Mouse (Mus musculus): Measurements from ENCODE around the gene Lipc.

The Lipc gene

GRCm38 (mm10) chr9:70952126-70952525, at the start of gene Lipc:
Lipc (minus strand) TSS chr9:70952226.
- TF ChIP-seq NANOG (IDR thresholded peaks at IDR 0.05; ENCODE audit: borderline replicate concordance, low read length): no peak
- Histone ChIP-seq H3K27me3 (ENCODE audit: insufficient read depth, low read length) (no peaks in the 10 kb centered on the region), H3K4me3 (replicated peaks; ENCODE audit: low read length) (no peak within 1 kb of the TSS), H3K4me1 (replicated peaks; ENCODE audit: low read depth, low read length) (no peaks in the 10 kb centered on the region), H3K9me3 (ENCODE audit: low read length) (no peaks in the 10 kb centered on the region), H3K36me3 (ENCODE audit: insufficient read depth, low read length) (no peaks in the 10 kb centered on the region)

- no peak for TF ChIP-seq POU5F1 (IDR thresholded peaks at IDR 0.05; ENCODE audit: borderline replicate concordance, low read length)
- no peak for TF ChIP-seq NANOG (IDR thresholded peaks at IDR 0.05; ENCODE audit: borderline replicate concordance, low read length)
- no peak for TF ChIP-seq CTCF (conservative IDR thresholded peaks at IDR 0.05; ENCODE audit: low read length)
- no peaks in the 10 kb centered on the region for H3K9me3 ChIP-seq (ENCODE audit: low read length)
- no peaks in the 10 kb centered on the region for H3K36me3 ChIP-seq (ENCODE audit: insufficient read depth, low read length)
- H3K27me3 ChIP-seq (ENCODE audit: insufficient read depth, low read length): no peaks in the 10 kb centered on the region
- no peak overlapping the region for H3K4me3 ChIP-seq (replicated peaks; ENCODE audit: low read length)
- H3K4me1 ChIP-seq (replicated peaks; ENCODE audit: low read depth, low read length): no peaks in the 10 kb centered on the region
Observed at GRCm38 (mm10) chr9:70999161-70999560, 47.1 kb upstream of the Lipc start.

GRCm38 (mm10) chr9:70998719-70999118, 46.7 kb upstream of the Lipc start:
- Histone ChIP-seq H3K4me1 (replicated peaks; ENCODE audit: low read depth, low read length) (no peaks in the 10 kb centered on the region), H3K27me3 (ENCODE audit: insufficient read depth, low read length) (no peaks in the 10 kb centered on the region), H3K4me3 (replicated peaks; ENCODE audit: low read length) (no peak overlapping the region), H3K36me3 (ENCODE audit: insufficient read depth, low read length) (no peaks in the 10 kb centered on the region), H3K9me3 (ENCODE audit: low read length) (no peaks in the 10 kb centered on the region)
- TF ChIP-seq NANOG (IDR thresholded peaks at IDR 0.05; ENCODE audit: borderline replicate concordance, low read length): no peak
- no peak for TF ChIP-seq POU5F1 (IDR thresholded peaks at IDR 0.05; ENCODE audit: borderline replicate concordance, low read length)
- TF ChIP-seq CTCF (conservative IDR thresholded peaks at IDR 0.05; ENCODE audit: low read length): no peak

GRCm38 (mm10) chr9:70993326-70993725, 41.3 kb upstream of the Lipc start:
- Histone ChIP-seq H3K4me3 (replicated peaks; ENCODE audit: low read length) (no peak overlapping the region), H3K36me3 (ENCODE audit: insufficient read depth, low read length) (no peaks in the 10 kb centered on the region), H3K27me3 (ENCODE audit: insufficient read depth, low read length) (no peaks in the 10 kb centered on the region; the same call in 1 of the 2 replicates), H3K9me3 (ENCODE audit: low read length) (no peaks in the 10 kb centered on the region), H3K4me1 (replicated peaks; ENCODE audit: low read depth, low read length) (no peaks in the 10 kb centered on the region)
- no peak for TF ChIP-seq POU5F1 (IDR thresholded peaks at IDR 0.05; ENCODE audit: borderline replicate concordance, low read length)

GRCm38 (mm10) chr9:70991401-70991800, 39.4 kb upstream of the Lipc start:
- H3K4me1 ChIP-seq (replicated peaks; ENCODE audit: low read depth, low read length): no peaks in the 10 kb centered on the region
- peaks cover 7% of the 10 kb centered on the region; the same call in 1 of the 2 replicates for H3K9me3 ChIP-seq (ENCODE audit: low read length)
- no peak overlapping the region for H3K4me3 ChIP-seq (replicated peaks; ENCODE audit: low read length)
- H3K27me3 ChIP-seq (ENCODE audit: insufficient read depth, low read length): peaks cover 5% of the 10 kb centered on the region
- no peaks in the 10 kb centered on the region for H3K36me3 ChIP-seq (ENCODE audit: insufficient read depth, low read length)
- TF ChIP-seq NANOG (IDR thresholded peaks at IDR 0.05; ENCODE audit: borderline replicate concordance, low read length): no peak
- TF ChIP-seq CTCF (conservative IDR thresholded peaks at IDR 0.05; ENCODE audit: low read length): no peak
- TF ChIP-seq POU5F1 (IDR thresholded peaks at IDR 0.05; ENCODE audit: borderline replicate concordance, low read length): no peak

GRCm38 (mm10) chr9:70987210-70987609, 35.2 kb upstream of the Lipc start:
- Histone ChIP-seq H3K4me3 (replicated peaks; ENCODE audit: low read length) (no peak overlapping the region), H3K9me3 (ENCODE audit: low read length) (peaks cover 12% of the 10 kb centered on the region), H3K27me3 (ENCODE audit: insufficient read depth, low read length) (peaks cover 5% of the 10 kb centered on the region), H3K36me3 (ENCODE audit: insufficient read depth, low read length) (no peaks in the 10 kb centered on the region), H3K4me1 (replicated peaks; ENCODE audit: low read depth, low read length) (no peaks in the 10 kb centered on the region)
- TF ChIP-seq POU5F1 (IDR thresholded peaks at IDR 0.05; ENCODE audit: borderline replicate concordance, low read length) (no peak), NANOG (IDR thresholded peaks at IDR 0.05; ENCODE audit: borderline replicate concordance, low read length) (no peak), CTCF (conservative IDR thresholded peaks at IDR 0.05; ENCODE audit: low read length) (no peak)

GRCm38 (mm10) chr9:70982991-70983480, 31.0 kb upstream of the Lipc start:
- no peaks in the 10 kb centered on the region for H3K36me3 ChIP-seq (ENCODE audit: insufficient read depth, low read length)
- H3K4me1 ChIP-seq (replicated peaks; ENCODE audit: low read depth, low read length): no peaks in the 10 kb centered on the region
- peaks cover 12% of the 10 kb centered on the region for H3K9me3 ChIP-seq (ENCODE audit: low read length)
- peaks cover 5% of the 10 kb centered on the region for H3K27me3 ChIP-seq (ENCODE audit: insufficient read depth, low read length)
- H3K4me3 ChIP-seq (replicated peaks; ENCODE audit: low read length): no peak overlapping the region
- no peak for TF ChIP-seq NANOG (IDR thresholded peaks at IDR 0.05; ENCODE audit: borderline replicate concordance, low read length)
- no peak for TF ChIP-seq POU5F1 (IDR thresholded peaks at IDR 0.05; ENCODE audit: borderline replicate concordance, low read length)
- TF ChIP-seq CTCF (conservative IDR thresholded peaks at IDR 0.05; ENCODE audit: low read length): no peak

- Histone ChIP-seq H3K9me3 (ENCODE audit: low read length) (peaks cover 4% of the 10 kb centered on the region), H3K27me3 (ENCODE audit: insufficient read depth, low read length) (peaks cover 2% of the 10 kb centered on the region), H3K4me1 (replicated peaks; ENCODE audit: low read depth, low read length) (no peaks in the 10 kb centered on the region), H3K36me3 (ENCODE audit: insufficient read depth, low read length) (no peaks in the 10 kb centered on the region), H3K4me3 (replicated peaks; ENCODE audit: low read length) (no peak overlapping the region)
- TF ChIP-seq NANOG (IDR thresholded peaks at IDR 0.05; ENCODE audit: borderline replicate concordance, low read length): no peak
- TF ChIP-seq CTCF (conservative IDR thresholded peaks at IDR 0.05; ENCODE audit: low read length): no peak
- TF ChIP-seq POU5F1 (IDR thresholded peaks at IDR 0.05; ENCODE audit: borderline replicate concordance, low read length): no peak
Observed at GRCm38 (mm10) chr9:70981721-70982120, 29.7 kb upstream of the Lipc start.

- H3K4me3 ChIP-seq (replicated peaks; ENCODE audit: low read length): no peak overlapping the region
- no peaks in the 10 kb centered on the region for H3K36me3 ChIP-seq (ENCODE audit: insufficient read depth, low read length)
- no peaks in the 10 kb centered on the region for H3K4me1 ChIP-seq (replicated peaks; ENCODE audit: low read depth, low read length)
- no peaks in the 10 kb centered on the region for H3K27me3 ChIP-seq (ENCODE audit: insufficient read depth, low read length)
- peaks cover 3% of the 10 kb centered on the region; the same call in 1 of the 2 replicates for H3K9me3 ChIP-seq (ENCODE audit: low read length)
- TF ChIP-seq NANOG (IDR thresholded peaks at IDR 0.05; ENCODE audit: borderline replicate concordance, low read length) (no peak), POU5F1 (IDR thresholded peaks at IDR 0.05; ENCODE audit: borderline replicate concordance, low read length) (no peak), CTCF (conservative IDR thresholded peaks at IDR 0.05; ENCODE audit: low read length) (no peak)
Observed at GRCm38 (mm10) chr9:70979641-70980040, 27.6 kb upstream of the Lipc start.

All from E14TG2a.4 (cell line).